Mouse (Mus musculus): ENCODE measurements around the gene Shmt2.

GRCm38 (mm10) chr10:127543916-127544315, 21.7 kb upstream of the Shmt2 start:
- TF ChIP-seq ZC3H11A (IDR thresholded peaks at IDR 0.05; ENCODE audit: borderline replicate concordance, low read depth, low read length) (no peak), HCFC1 (IDR thresholded peaks at IDR 0.05; ENCODE audit: borderline replicate concordance, insufficient read depth, low read length) (no peak)

All from ES-E14 (cell line).